Mouse (Mus musculus) liver, embryonic 14.5 days (tissue): ENCODE measurements around the gene Sephs2. TPM values are rescaled to one million over a fixed set of nuclear protein-coding genes. Genes with fewer than 3 reads are reported as not detected.

Experiments used
- ATAC-seq: fragments of 200-750 bp; cut with Nextera tagmentation; 2 replicates; pipeline ENCODE4 v1.8.0; 2017; ENCODE audit warnings: moderate number of reproducible peaks, mild to moderate bottlenecking, moderate library complexity; ENCODE audit not compliant: insufficient read depth
- DNase-seq, 3 experiments: peaks; one replicate each; pipeline ENCODE4 v3.0.0-alpha.2; 2012 to 2013; ENCODE audit warnings: low read depth in 3 of 3, low spot score in 3 of 3
- H3K27ac ChIP-seq: fragments of 300-500 bp; sonication (generic); 2 replicates; pipeline ENCODE4 v1.5.1; 2014; ENCODE audit warnings: moderate library complexity, mild to moderate bottlenecking, control low read depth, inconsistent platforms
- H3K27me3 ChIP-seq: fragments of 300-500 bp; sonication (generic); 2 replicates; pipeline ENCODE4 v1.6.1; 2014; ENCODE audit warnings: mild to moderate bottlenecking, low read length, moderate library complexity; ENCODE audit not compliant: control insufficient read depth, insufficient read depth
- H3K36me3 ChIP-seq: fragments of 300-500 bp; sonication (generic); replicated peaks from 2 replicates; pipeline ENCODE4 v1.6.1; 2014; ENCODE audit warnings: low read depth; ENCODE audit not compliant: control insufficient read depth, insufficient read depth
- H3K4me1 ChIP-seq, 2 experiments: fragments of 200-500 bp in 1 of 2; fragments of 300-500 bp in 1 of 2; sonication (generic) in 1 of 2; replicated peaks; 2 replicates each; pipeline ENCODE4 v1.6.1; 2012 to 2014; ENCODE audit warnings: antibody characterized with exemption in 1 of 2, inconsistent platforms in 1 of 2, low read length in 1 of 2; ENCODE audit not compliant: control insufficient read depth in 2 of 2, insufficient read depth in 2 of 2
- H3K4me2 ChIP-seq: fragments of 300-500 bp; sonication (generic); 2 replicates; pipeline ENCODE4 v1.6.1; 2014; ENCODE audit warnings: low read depth, mild to moderate bottlenecking, control low read depth, moderate library complexity
- H3K4me3 ChIP-seq, 2 experiments: fragments of 200-500 bp in 1 of 2; fragments of 300-500 bp in 1 of 2; sonication (generic) in 1 of 2; 2 replicates each; pipeline ENCODE4 v1.5.1; 2012 to 2014; ENCODE audit warnings: low read depth in 2 of 2, low read length in 2 of 2, mild to moderate bottlenecking in 2 of 2, control low read depth in 1 of 2, inconsistent platforms in 1 of 2, moderate library complexity in 1 of 2; ENCODE audit not compliant: insufficient read depth in 1 of 2
- H3K9ac ChIP-seq: fragments of 300-500 bp; sonication (generic); replicated peaks from 2 replicates; pipeline ENCODE4 v1.6.1; 2014; ENCODE audit warnings: mild to moderate bottlenecking, control low read depth, moderate library complexity
- H3K9me3 ChIP-seq: fragments of 300-500 bp; sonication (generic); 2 replicates; pipeline ENCODE4 v1.6.1; 2016; ENCODE audit warnings: low read length, mixed read lengths; ENCODE audit not compliant: control insufficient read depth
- CTCF ChIP-seq: IDR thresholded peaks from 2 replicates; pipeline ENCODE4 v1.5.1; 2016; ENCODE audit warnings: antibody characterized with exemption, low read depth, control low read depth
- EP300 ChIP-seq: IDR thresholded peaks from 2 replicates; pipeline ENCODE4 v1.6.1; 2016; ENCODE audit warnings: antibody characterized with exemption, low read depth
- WGBS: fragments of 180-500 bp; shearing (Covaris S2); extraction: QIAGEN DNeasy Blood & Tissue Kit; methylation state at CpG from one replicate; pipeline ENCODE4 v1.1.7; 2014; ENCODE audit not compliant: insufficient replicate concordance; 5-methylcytosine and 5-hydroxymethylcytosine counted together
- polyA plus RNA-seq, 2 experiments: library from polyadenylated mRNA; depleted of rRNA in 1 of 2; stranded (reverse) in 1 of 2; unstranded in 1 of 2; fragments of >200 nt; fragmentation: Nextera tagmentation in 1 of 2; extraction: Ambion mirVana in 1 of 2; gene quantifications; 2 replicates each; pipeline versions ENCODE4 v1.2.1 to v1.2.3; 2012 to 2014

Sephs2 gene
- polyA plus RNA-seq, 2 experiments = 44.9 to 143 TPM

GRCm38 (mm10) chr7:127281114-127281513 lies 7.3 kb upstream of the Sephs2 start:
- H3K36me3 ChIP-seq = no peaks in the 10 kb centered on the region
- H3K27me3 ChIP-seq = no peaks in the 10 kb centered on the region
- H3K4me1 ChIP-seq = peaks cover 0 to 22% of the 10 kb centered on the region in 2 experiments; a peak in 2 of 4 replicates
- ATAC-seq = no peak
- no peak for TF ChIP-seq CTCF
- no peak for TF ChIP-seq EP300
- no peak for DNase-seq
- WGBS = 17% methylated on average over 4 of the region's 4 CpGs
- H3K9ac ChIP-seq = no peak overlapping the region
- no peaks in the 10 kb centered on the region for H3K9me3 ChIP-seq
- H3K4me2 ChIP-seq = no peak overlapping the region
- H3K27ac ChIP-seq = no peak overlapping the region
- H3K4me3 ChIP-seq = no peak overlapping the region

DNA sequence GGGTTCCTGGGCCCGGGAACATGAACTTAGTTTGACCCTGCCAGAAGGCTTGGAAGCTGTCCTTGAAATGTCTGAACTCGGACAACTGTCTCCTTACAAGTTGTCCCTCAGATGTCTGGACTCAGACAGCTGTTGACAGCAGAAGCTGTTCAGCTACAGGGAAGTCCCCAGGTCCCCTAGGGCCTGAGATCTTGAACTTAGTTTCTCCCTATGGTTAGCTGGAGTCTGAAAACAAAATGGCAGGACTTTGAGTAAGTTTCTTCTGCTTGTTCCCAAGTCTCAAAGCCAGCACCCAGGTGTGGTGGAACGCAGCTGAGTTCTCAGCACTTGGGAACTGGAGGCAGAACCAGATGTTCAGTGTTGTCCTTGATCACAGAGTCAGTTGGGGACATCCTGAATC lies 6.2 kb upstream of the Sephs2 start:
- peaks cover 0 to 17% of the 10 kb centered on the region in 2 experiments; a peak in 2 of 4 replicates for H3K4me1 ChIP-seq
- H3K4me3 ChIP-seq = no peak overlapping the region
- no peak for TF ChIP-seq CTCF
- no peak for TF ChIP-seq EP300
- H3K36me3 ChIP-seq = no peaks in the 10 kb centered on the region
- H3K27ac ChIP-seq = no peak overlapping the region
- H3K9ac ChIP-seq = no peak overlapping the region
- H3K4me2 ChIP-seq = no peak overlapping the region
- H3K9me3 ChIP-seq = no peaks in the 10 kb centered on the region
- WGBS = 65% methylated on average over 3 of the region's 3 CpGs
- ATAC-seq = no peak
- no peaks in the 10 kb centered on the region for H3K27me3 ChIP-seq
- DNase-seq = no peak

- no peak overlapping the region for H3K4me3 ChIP-seq
- H3K27me3 ChIP-seq = no peaks in the 10 kb centered on the region
- no peaks in the 10 kb centered on the region for H3K36me3 ChIP-seq
- DNase-seq = no peak
- H3K4me1 ChIP-seq = peaks cover 0 to 18% of the 10 kb centered on the region in 2 experiments
- no peak for ATAC-seq
- H3K4me2 ChIP-seq = no peak overlapping the region
- peak; percentile 83 for TF ChIP-seq CTCF
- no peak for TF ChIP-seq EP300
- H3K9ac ChIP-seq = no peak overlapping the region; the same call in 1 of the 2 replicates
- H3K9me3 ChIP-seq = no peaks in the 10 kb centered on the region
- WGBS = 10% methylated on average over 8 of the region's 8 CpGs
- H3K27ac ChIP-seq = no peak overlapping the region
Observed at GRCm38 (mm10) chr7:127278311-127278710, 4.5 kb upstream of the Sephs2 start.

- Histone ChIP-seq H3K27me3 (no peaks in the 10 kb centered on the region), H3K9ac (no peak overlapping the region), H3K9me3 (no peaks in the 10 kb centered on the region), H3K4me1 (peaks cover 6 to 29% of the 10 kb centered on the region in 2 experiments), H3K4me2 (no peak overlapping the region), H3K4me3 (no peak overlapping the region), H3K27ac (peak overlapping the region; percentile 27; the same call in 1 of the 2 replicates), H3K36me3 (peaks cover 4% of the 10 kb centered on the region)
- WGBS = 60% methylated on average over 5 of the region's 5 CpGs
- TF ChIP-seq CTCF = no peak
- no peak for TF ChIP-seq EP300
- DNase-seq (no peak), ATAC-seq (no peak)
Observed at GRCm38 (mm10) chr7:127276519-127276961, 2.7 kb upstream of the Sephs2 start.

DNA sequence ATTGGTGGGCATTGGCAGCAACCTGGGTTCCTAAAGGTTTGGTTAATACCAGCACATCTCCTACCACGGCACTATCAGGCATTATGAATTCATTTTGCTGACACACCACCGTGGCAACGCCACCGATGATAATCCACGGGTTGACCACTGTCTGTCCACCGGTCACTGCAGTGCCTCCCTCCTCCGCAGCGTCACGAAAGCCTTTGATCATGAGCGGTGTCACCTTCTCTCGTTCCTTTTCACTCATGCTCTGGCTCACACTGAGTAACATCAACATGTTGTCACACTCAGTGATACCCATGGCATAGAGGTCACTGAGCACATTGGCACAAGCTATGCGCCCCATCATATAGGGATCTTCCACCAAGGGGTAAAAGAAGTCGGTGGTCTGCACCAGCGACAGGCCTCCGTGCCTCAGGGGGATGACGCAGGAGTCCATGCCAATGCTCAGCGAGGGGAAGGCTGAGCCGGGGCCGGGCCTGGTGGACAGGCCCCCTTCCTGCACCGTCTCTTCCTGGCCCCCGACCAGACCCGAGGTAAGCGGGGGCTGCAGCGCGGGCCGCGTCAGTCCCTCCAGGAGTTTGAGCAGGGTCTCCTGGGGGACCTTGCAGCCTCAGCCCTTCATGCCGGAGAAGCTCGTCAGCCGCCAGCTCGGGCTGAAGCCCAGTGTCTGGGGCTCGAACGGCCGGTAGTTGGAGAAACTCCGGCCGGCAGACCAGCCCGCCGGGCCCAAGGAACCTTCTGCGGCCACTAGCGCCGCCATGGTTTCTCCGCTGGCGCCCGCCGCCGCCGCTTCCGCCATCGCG lies 534 bp downstream of the Sephs2 start:
- WGBS = 10% methylated on average over 50 of the region's 50 CpGs
- peaks cover 6 to 29% of the 10 kb centered on the region in 2 experiments for H3K4me1 ChIP-seq
- peak overlapping the region; percentile 93 for H3K4me2 ChIP-seq
- no peaks in the 10 kb centered on the region for H3K9me3 ChIP-seq
- peak overlapping the region; percentile 73 to 90 for H3K4me3 ChIP-seq
- peak overlapping the region; percentile 35 for H3K27ac ChIP-seq
- peak; percentile 46 for ATAC-seq
- H3K27me3 ChIP-seq = no peaks in the 10 kb centered on the region
- peak overlapping the region; percentile 72 for H3K9ac ChIP-seq
- peaks cover 8% of the 10 kb centered on the region for H3K36me3 ChIP-seq
- TF ChIP-seq CTCF (0 out of 2 replicates have a peak, but pooled peaks have one; percentile 2), EP300 (no peak)
- no peak for DNase-seq
